Mouse (Mus musculus) hindbrain, embryonic 11.5 days (tissue): Measurements from ENCODE around the gene Helz. TPM values are rescaled to one million over a fixed set of nuclear protein-coding genes. Genes with fewer than 3 reads are reported as not detected.

Source experiments
- polyA plus RNA-seq: library from polyadenylated mRNA; unstranded; fragments of >200 nt; fragmentation: Nextera tagmentation; extraction: Ambion mirVana; gene quantifications from 2 replicates; pipeline ENCODE4 v1.2.1, GENCODE M21; 2014

Helz gene
- polyA plus RNA-seq, 1 experiment from 2014 or later, result 22.6 TPM

Other genes starting within 250 kb of the Helz start
- gene Pitpnc1, start 77.2 kb upstream of the Helz start, polyA plus RNA-seq, result 26.8 and 32.3 TPM in 2 replicates
- 224 and 230 TPM in 2 replicates for gene Psmd12, start 68.4 kb upstream of the Helz start, polyA plus RNA-seq
- 0.36 and 0.43 TPM in 2 replicates for gene Cacng1, start 168.6 kb downstream of the Helz start, polyA plus RNA-seq
- gene Cacng4, start 246.6 kb downstream of the Helz start, polyA plus RNA-seq, result 28.6 and 30.7 TPM in 2 replicates